Mouse (Mus musculus): ENCODE results near the gene Mxd3.
A peak's percentile ranks its signal among the peaks of the same experiment; 100 is the strongest.

Mxd3 gene

GRCm38 (mm10) chr13:55329683-55330566 is at the start of gene Mxd3:
Mxd3 (minus strand) TSS chr13:55329823.
- peak; percentile 89 for DNase-seq (ENCODE audit: low spot score)

- DNase-seq (ENCODE audit: low spot score), result no peak
Observed at GRCm38 (mm10) chr13:55378907-55379580, 49.4 kb upstream of the Mxd3 start.

GRCm38 (mm10) chr13:55375877-55376276 is 46.3 kb upstream of the Mxd3 start:
- no peak for DNase-seq (ENCODE audit: low spot score)

- no peak for DNase-seq (ENCODE audit: low spot score)
Observed at GRCm38 (mm10) chr13:55374206-55374924, 44.7 kb upstream of the Mxd3 start.

- no peak for DNase-seq (ENCODE audit: low spot score)
Observed at GRCm38 (mm10) chr13:55371740-55372139, 42.1 kb upstream of the Mxd3 start.

- DNase-seq (ENCODE audit: low spot score), result no peak
Observed at GRCm38 (mm10) chr13:55371007-55371681, 41.5 kb upstream of the Mxd3 start.

GRCm38 (mm10) chr13:55370234-55370633 is 40.6 kb upstream of the Mxd3 start:
- no peak for DNase-seq (ENCODE audit: low spot score)

GRCm38 (mm10) chr13:55369531-55370114 is 40.0 kb upstream of the Mxd3 start, which contains the start of gene Rgs14:
Rgs14 (plus strand) TSS chr13:55369732.
- DNase-seq (ENCODE audit: low spot score), result no peak

- DNase-seq (ENCODE audit: low spot score), result no peak
Observed at GRCm38 (mm10) chr13:55368401-55368800, 38.8 kb upstream of the Mxd3 start.

- peak; percentile 100 for DNase-seq (ENCODE audit: low spot score)
Observed at GRCm38 (mm10) chr13:55362453-55363060, 32.9 kb upstream of the Mxd3 start, which contains the start of gene Lman2. Lman2 (minus strand) TSS chr13:55362783.

- DNase-seq (ENCODE audit: low spot score), result peak; percentile 20
Observed at GRCm38 (mm10) chr13:55361974-55362452, 32.4 kb upstream of the Mxd3 start.

GRCm38 (mm10) chr13:55361145-55361544 is 31.5 kb upstream of the Mxd3 start:
- DNase-seq (ENCODE audit: low spot score), result no peak

- no peak for DNase-seq (ENCODE audit: low spot score)
Observed at GRCm38 (mm10) chr13:55346745-55347144, 17.1 kb upstream of the Mxd3 start.

GRCm38 (mm10) chr13:55344286-55344685 is 14.7 kb upstream of the Mxd3 start:
- no peak for DNase-seq (ENCODE audit: low spot score)

GRCm38 (mm10) chr13:55342469-55342868 is 12.8 kb upstream of the Mxd3 start:
- DNase-seq (ENCODE audit: low spot score), result no peak

- no peak for DNase-seq (ENCODE audit: low spot score)
Observed at GRCm38 (mm10) chr13:55339259-55339658, 9.6 kb upstream of the Mxd3 start.

GRCm38 (mm10) chr13:55338131-55339054 is 8.8 kb upstream of the Mxd3 start:
- DNase-seq (ENCODE audit: low spot score), result no peak

- no peak for DNase-seq (ENCODE audit: low spot score)
Observed at GRCm38 (mm10) chr13:55337341-55337975, 7.8 kb upstream of the Mxd3 start.

GRCm38 (mm10) chr13:55335701-55336100 is 6.1 kb upstream of the Mxd3 start:
- no peak for DNase-seq (ENCODE audit: low spot score)

Data from embryo, embryonic 10 days (tissue).